Mouse (Mus musculus): ENCODE measurements at regions not wholly inside any gene's neighbourhood (a gene's known extent, or its start where the extent isn't known, plus 50 kb on each side); places are given as distances from the start of the nearest gene placed in this dataset.

- H3K4me2 ChIP-seq (replicated peaks), result no peak overlapping the region
- ATAC-seq (ENCODE audit: low FRiP score), result no peak
- H3K4me1 ChIP-seq (replicated peaks; ENCODE audit: control insufficient read depth, insufficient read depth, low read length), result no peaks in the 10 kb centered on the region
- no peak overlapping the region for H3K27ac ChIP-seq
- WGBS, result 81% methylated on average over 1 of the region's 1 CpGs
- no peak overlapping the region for H3K4me3 ChIP-seq (replicated peaks; ENCODE audit: low read length)
- H3K9ac ChIP-seq, result no peak overlapping the region
- no peaks in the 10 kb centered on the region for H3K9me3 ChIP-seq (ENCODE audit: control insufficient read depth, low read length)
- H3K36me3 ChIP-seq (replicated peaks; ENCODE audit: control insufficient read depth, insufficient read depth), result no peaks in the 10 kb centered on the region
- H3K27me3 ChIP-seq (ENCODE audit: control insufficient read depth, insufficient read depth, low read length), result no peaks in the 10 kb centered on the region
- DNase-seq (ENCODE audit: low spot score), result no peak
Measured at GRCm38 (mm10) chr3:73323214-73323613, 265.6 kb upstream of the Slitrk3 start.
